Mouse (Mus musculus): Measurements from ENCODE around the gene Samd14.

- TF ChIP-seq REST (IDR thresholded peaks at IDR 0.05; ENCODE audit: insufficient read depth, insufficient read length) (no peak), TCF12 (IDR thresholded peaks at IDR 0.05; ENCODE audit: insufficient read depth, poor library complexity, severe bottlenecking) (no peak), POLR2A (IDR thresholded peaks at IDR 0.05; ENCODE audit: insufficient read length, low read depth) (no peak), TCF3 (IDR thresholded peaks at IDR 0.05; ENCODE audit: insufficient read length, low read depth) (no peak), POLR2AphosphoS2 (IDR thresholded peaks at IDR 0.05; ENCODE audit: insufficient read length, low read depth) (no peak), USF1 (IDR thresholded peaks at IDR 0.05; ENCODE audit: low read depth) (no peak), MYOG (IDR thresholded peaks at IDR 0.05; ENCODE audit: control insufficient read depth in 1 of 3, insufficient read depth in 1 of 3, insufficient read length in 2 of 3, low read depth in 2 of 3) (no peak), MAX (IDR thresholded peaks at IDR 0.05; ENCODE audit: low read depth) (no peak)
These were observed 28.6 kb downstream of the Samd14 start for GRCm38 (mm10) chr11:95038156-95038817.

Data from myocyte (in vitro differentiated cells).